Mouse (Mus musculus) cerebellum, postnatal 4 days (tissue): ENCODE data around the gene Akip1.

Source experiments
- DNase-seq, 2 experiments: peaks; one replicate each; pipeline ENCODE4 v3.0.0; 2022; ENCODE audit warnings: low spot score in 2 of 2, mixed read lengths in 1 of 2

Akip1 gene

GRCm38 (mm10) chr7:109707023-109707785, 3.7 kb downstream of the Akip1 start:
- DNase-seq: peak in 1 of 2 experiments; percentile 38

GRCm38 (mm10) chr7:109708961-109709382, 5.5 kb downstream of the Akip1 start:
- DNase-seq: no peak

GRCm38 (mm10) chr7:109710069-109710468, 6.6 kb downstream of the Akip1 start:
- no peak for DNase-seq

- no peak for DNase-seq
Measured at GRCm38 (mm10) chr7:109712198-109712597, 8.7 kb downstream of the Akip1 start.

- no peak for DNase-seq
Measured at GRCm38 (mm10) chr7:109713434-109713982, 10.0 kb downstream of the Akip1 start.

- peak in 1 of 2 experiments; percentile 24 for DNase-seq
Measured at GRCm38 (mm10) chr7:109719286-109719685, 15.8 kb downstream of the Akip1 start.

GRCm38 (mm10) chr7:109722618-109723017, 19.1 kb downstream of the Akip1 start:
- DNase-seq: no peak

GRCm38 (mm10) chr7:109723114-109723513, 19.6 kb downstream of the Akip1 start:
- DNase-seq: no peak

GRCm38 (mm10) chr7:109723697-109724096, 20.2 kb downstream of the Akip1 start, which contains the start of gene BC051019:
Gene BC051019 (minus strand): TSS chr7:109723850.
- no peak for DNase-seq

GRCm38 (mm10) chr7:109731626-109732025, 28.1 kb downstream of the Akip1 start, which contains the start of gene Ascl3:
Gene Ascl3 (minus strand): TSS chr7:109731726.
- no peak for DNase-seq

- no peak for DNase-seq
Measured at GRCm38 (mm10) chr7:109734806-109735205, 31.3 kb downstream of the Akip1 start.

GRCm38 (mm10) chr7:109739822-109740370, 36.4 kb downstream of the Akip1 start:
- no peak for DNase-seq

GRCm38 (mm10) chr7:109741060-109741459, 37.6 kb downstream of the Akip1 start:
- DNase-seq: no peak

GRCm38 (mm10) chr7:109741703-109742102, 38.2 kb downstream of the Akip1 start:
- DNase-seq: no peak

GRCm38 (mm10) chr7:109747747-109748146, 44.3 kb downstream of the Akip1 start:
- DNase-seq: no peak

GRCm38 (mm10) chr7:109751427-109752007, 48.0 kb downstream of the Akip1 start:
- no peak for DNase-seq

GRCm38 (mm10) chr7:109752008-109752925, 48.8 kb downstream of the Akip1 start, which contains the start of gene Tmem9b:
Gene Tmem9b (minus strand): TSS chr7:109752875.
- peak; percentile 56 to 80 for DNase-seq

- no peak for DNase-seq
Measured at GRCm38 (mm10) chr7:109754034-109754433, 50.5 kb downstream of the Akip1 start.

- DNase-seq: no peak
Measured at GRCm38 (mm10) chr7:109756291-109756690, 52.8 kb downstream of the Akip1 start.
